Mouse (Mus musculus): Measurements from ENCODE around the gene Adam22. TPM values are rescaled to one million over a fixed set of nuclear protein-coding genes. Genes with fewer than 3 reads are reported as not detected.
A peak's percentile ranks its signal among the peaks of the same experiment; 100 is the strongest.
"Not testable (repeated sequence)": the region's sequence is repeated elsewhere in the genome, so short reads cannot be mapped to it uniquely, and the experiment has no call there.

Gene Adam22
- polyA plus RNA-seq, 1 experiment from 2014 or later = 47.2 TPM

DNA sequence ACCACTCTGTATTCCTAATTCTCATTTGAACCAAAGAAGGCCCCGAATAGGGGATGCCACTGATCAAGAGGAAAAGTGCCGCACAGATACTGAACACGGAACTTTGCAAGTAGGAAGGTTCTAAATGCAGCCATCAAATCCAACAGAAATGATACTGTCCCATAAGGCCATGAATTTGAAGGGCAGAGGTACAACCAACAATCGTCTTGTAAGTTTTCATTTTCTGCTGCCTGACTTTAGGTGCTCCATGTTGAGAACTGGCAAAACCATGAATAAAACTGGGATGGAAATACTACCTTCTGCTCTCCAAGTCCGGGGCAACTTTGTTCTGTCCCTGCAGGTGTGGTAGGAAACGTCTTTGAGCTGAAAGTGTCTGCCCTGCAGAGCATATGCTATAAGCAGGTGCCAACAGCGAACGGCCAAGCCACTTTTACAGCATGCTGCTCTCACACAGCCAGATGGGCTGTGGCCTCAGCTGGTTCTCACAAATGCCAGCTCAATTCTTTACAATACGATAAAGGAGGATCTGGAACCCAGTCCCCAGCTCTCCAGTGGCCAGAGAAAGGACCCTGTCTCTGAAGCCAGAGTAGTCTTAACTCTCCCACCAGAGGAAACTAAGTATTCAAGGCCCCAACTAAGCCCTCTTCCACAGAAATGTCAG is 293.9 kb downstream of the Adam22 start:
- 92% methylated on average over 9 of the region's 9 CpGs for WGBS
- no peak overlapping the region for H3K4me2 ChIP-seq
- no peaks in the 10 kb centered on the region for H3K27me3 ChIP-seq (replicated peaks)
- H3K4me3 ChIP-seq = no peak overlapping the region
- H3K27ac ChIP-seq = no peak overlapping the region
- H3K9me3 ChIP-seq = no peaks in the 10 kb centered on the region
- no peak for ATAC-seq (replicated peaks)
- H3K9ac ChIP-seq = no peak overlapping the region
- no peaks in the 10 kb centered on the region for H3K36me3 ChIP-seq (replicated peaks)
- no peaks in the 10 kb centered on the region for H3K4me1 ChIP-seq

DNA sequence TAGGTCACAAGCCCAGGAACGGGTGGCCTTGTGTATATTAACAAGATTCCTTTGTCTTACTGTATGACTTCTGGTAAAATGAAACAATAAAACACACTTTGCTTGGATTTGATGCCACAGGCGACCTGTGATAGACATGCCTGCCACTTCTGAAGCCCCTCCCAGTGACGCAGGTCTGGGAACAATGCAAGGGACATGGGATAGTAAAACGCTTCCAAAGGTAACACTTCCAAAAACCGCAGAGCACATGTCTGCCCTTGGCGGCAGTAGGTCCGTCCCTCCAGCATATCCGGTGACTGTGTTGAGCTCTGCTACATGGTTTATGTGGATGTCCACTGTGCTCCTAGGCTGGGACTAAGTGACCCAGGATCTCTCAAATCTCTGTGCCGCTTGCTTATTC is 294.6 kb downstream of the Adam22 start:
- no peaks in the 10 kb centered on the region for H3K9me3 ChIP-seq
- H3K4me3 ChIP-seq = no peak overlapping the region
- H3K36me3 ChIP-seq (replicated peaks) = no peaks in the 10 kb centered on the region
- 95% methylated on average over 9 of the region's 9 CpGs for WGBS
- no peaks in the 10 kb centered on the region for H3K4me1 ChIP-seq
- no peak for ATAC-seq (replicated peaks)
- no peak overlapping the region for H3K4me2 ChIP-seq
- no peaks in the 10 kb centered on the region for H3K27me3 ChIP-seq (replicated peaks)
- H3K27ac ChIP-seq = no peak overlapping the region
- no peak overlapping the region for H3K9ac ChIP-seq

DNA sequence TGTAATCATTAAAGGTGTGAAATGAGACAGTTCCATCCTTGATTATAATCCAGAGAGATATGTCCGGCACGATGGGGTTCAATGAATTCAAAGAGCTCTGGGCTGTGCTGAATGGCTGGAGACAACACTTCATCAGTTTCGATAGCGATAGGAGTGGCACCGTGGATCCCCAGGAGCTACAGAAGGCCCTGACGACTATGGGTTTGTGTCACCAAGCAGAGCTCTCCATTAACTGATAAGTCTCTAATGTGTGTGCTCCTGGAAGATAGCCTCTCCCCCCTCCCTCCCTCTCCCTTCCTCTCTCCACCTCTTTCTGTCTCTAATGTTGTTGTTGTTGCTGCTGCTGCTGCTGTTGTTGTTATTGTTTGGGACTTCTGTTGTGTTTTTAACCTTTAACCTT is 304.8 kb downstream of the Adam22 start:
- WGBS = 68% methylated on average over 6 of the region's 6 CpGs
- H3K9ac ChIP-seq = no peak overlapping the region
- no peak overlapping the region for H3K27ac ChIP-seq
- ATAC-seq (replicated peaks) = 0 out of 2 replicates have a peak, but pooled peaks have one; percentile 45
- no peak overlapping the region for H3K4me3 ChIP-seq
- H3K4me1 ChIP-seq = no peaks in the 10 kb centered on the region
- H3K36me3 ChIP-seq (replicated peaks) = peaks cover 20% of the 10 kb centered on the region; the same call in 1 of the 2 replicates
- no peaks in the 10 kb centered on the region for H3K9me3 ChIP-seq
- no peak overlapping the region for H3K4me2 ChIP-seq
- no peaks in the 10 kb centered on the region for H3K27me3 ChIP-seq (replicated peaks)

DNA sequence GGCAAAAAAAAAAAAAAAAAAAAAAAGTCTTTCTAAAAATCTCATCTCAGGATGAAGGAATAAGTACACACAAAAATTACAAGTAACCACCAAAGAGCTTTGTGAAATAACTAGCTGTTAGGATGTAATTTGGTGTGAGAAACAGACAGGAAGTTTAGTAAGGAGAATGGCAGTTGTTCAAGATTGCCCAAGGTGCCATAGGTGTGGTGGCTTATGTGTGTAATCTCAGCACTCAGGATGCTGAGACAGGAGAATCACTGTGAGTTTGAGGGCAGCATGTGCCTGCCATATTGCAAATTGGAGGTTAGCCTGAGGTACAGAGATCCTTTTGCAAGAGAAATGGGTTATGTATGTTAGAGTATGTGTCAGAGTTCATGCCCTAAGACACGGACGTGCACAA is 305.5 kb downstream of the Adam22 start:
- Histone ChIP-seq H3K4me2 (no peak overlapping the region), H3K27me3 (replicated peaks) (no peaks in the 10 kb centered on the region), H3K36me3 (replicated peaks) (peaks cover 20% of the 10 kb centered on the region; the same call in 1 of the 2 replicates), H3K27ac (no peak overlapping the region), H3K9me3 (no peaks in the 10 kb centered on the region), H3K9ac (no peak overlapping the region), H3K4me1 (peaks cover 5% of the 10 kb centered on the region), H3K4me3 (no peak overlapping the region)
- no peak for ATAC-seq (replicated peaks)
- 94% methylated on average over 2 of the region's 2 CpGs for WGBS

DNA sequence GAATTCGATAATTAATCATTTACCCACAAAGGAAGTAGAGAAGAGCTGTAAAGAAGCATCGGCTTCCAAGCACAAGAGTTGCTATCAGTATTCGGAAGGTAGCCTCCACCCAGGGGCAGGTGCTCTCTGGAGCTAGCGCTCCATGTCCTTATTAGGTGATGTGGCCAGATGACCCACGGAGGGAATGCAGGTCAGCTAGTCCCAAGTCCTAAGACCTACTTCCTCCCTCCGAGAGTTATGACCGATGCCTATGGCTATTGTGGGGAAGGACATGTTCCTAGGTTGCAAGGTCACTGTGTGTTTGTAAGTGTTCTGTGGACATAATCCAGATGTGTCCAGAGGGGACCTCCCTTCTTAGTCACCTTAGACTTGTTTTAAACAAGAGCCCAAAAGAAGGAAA is 309.9 kb downstream of the Adam22 start:
- Histone ChIP-seq H3K27me3 (replicated peaks) (no peaks in the 10 kb centered on the region), H3K27ac (no peak overlapping the region), H3K4me3 (no peak overlapping the region), H3K9me3 (no peaks in the 10 kb centered on the region), H3K4me1 (peaks cover 16% of the 10 kb centered on the region), H3K4me2 (0 out of 2 replicates have a peak overlapping the region, but pooled peaks have one; percentile 62), H3K9ac (no peak overlapping the region), H3K36me3 (replicated peaks) (peaks cover 9% of the 10 kb centered on the region; the same call in 1 of the 2 replicates)
- no peak for ATAC-seq (replicated peaks)
- 92% methylated on average over 7 of the region's 7 CpGs for WGBS

DNA sequence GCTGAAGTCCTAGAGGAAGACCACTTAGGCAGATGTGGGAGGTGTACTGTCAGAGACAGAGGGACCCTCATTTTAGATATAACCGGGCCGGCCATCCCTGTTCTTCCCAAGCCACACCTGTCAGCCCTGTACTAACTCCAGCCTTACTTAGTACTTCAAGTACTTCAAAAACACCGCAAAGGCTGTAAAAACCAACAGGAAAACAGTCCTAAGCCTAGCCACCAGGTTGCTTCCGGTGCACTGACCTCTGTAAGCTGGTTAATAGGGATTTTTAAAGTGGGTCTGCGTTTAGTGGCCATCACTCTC is 311.0 kb downstream of the Adam22 start:
- Histone ChIP-seq H3K9me3 (no peaks in the 10 kb centered on the region), H3K9ac (peak overlapping the region; percentile 88), H3K4me2 (peak overlapping the region; percentile 62), H3K4me1 (peaks cover 16% of the 10 kb centered on the region), H3K36me3 (replicated peaks) (peaks cover 9% of the 10 kb centered on the region; the same call in 1 of the 2 replicates), H3K27ac (no peak overlapping the region), H3K4me3 (peak overlapping the region; percentile 85), H3K27me3 (replicated peaks) (no peaks in the 10 kb centered on the region)
- WGBS = 69% methylated on average over 5 of the region's 5 CpGs
- peak; percentile 38 for ATAC-seq (replicated peaks)

DNA sequence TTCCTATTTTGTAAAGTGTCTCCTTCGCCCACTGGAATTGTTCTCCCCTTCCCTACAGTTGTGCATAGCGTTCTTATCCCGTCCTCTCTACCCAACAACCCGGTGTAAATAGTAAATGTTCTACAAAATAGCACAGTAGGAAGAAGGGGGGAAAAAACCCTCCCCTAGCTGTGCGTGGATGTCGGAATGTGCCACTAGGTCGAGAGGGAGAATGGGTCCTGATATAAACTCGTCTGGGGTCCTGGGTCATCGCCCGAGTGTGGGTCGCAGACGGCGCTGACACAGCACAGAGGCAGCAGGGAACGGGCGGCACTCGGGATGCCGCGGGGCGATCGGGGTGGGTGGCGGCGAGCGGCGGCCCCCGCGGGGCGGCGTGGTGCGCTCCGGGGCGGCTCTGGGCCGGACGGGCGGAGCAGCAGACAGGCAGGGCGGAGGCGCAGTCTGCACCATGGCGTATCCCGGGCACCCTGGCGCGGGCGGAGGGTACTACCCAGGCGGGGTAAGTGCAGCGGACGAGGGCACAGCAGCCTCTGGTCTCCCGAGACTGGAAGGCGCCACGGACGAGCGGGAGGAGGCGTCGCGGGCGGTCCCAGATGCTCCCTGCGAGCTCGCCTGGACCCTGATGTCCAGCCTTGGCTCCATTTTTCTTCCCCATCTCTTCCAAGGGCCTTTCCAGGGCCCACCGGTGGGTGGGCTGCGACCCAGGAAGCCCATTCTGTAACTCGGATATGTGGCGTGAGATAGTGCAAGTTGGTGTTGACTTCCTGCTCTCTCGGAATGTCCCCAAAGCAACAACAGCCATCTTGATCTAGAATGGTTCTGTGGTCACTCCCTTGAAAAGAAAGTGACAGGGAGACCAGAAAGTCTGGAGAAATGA is 311.6 kb downstream of the Adam22 start:
- peak overlapping the region; percentile 85 for H3K4me3 ChIP-seq
- peaks cover 9% of the 10 kb centered on the region; the same call in 1 of the 2 replicates for H3K36me3 ChIP-seq (replicated peaks)
- no peaks in the 10 kb centered on the region for H3K9me3 ChIP-seq
- peak overlapping the region; percentile 88 for H3K9ac ChIP-seq
- H3K4me1 ChIP-seq = peaks cover 16% of the 10 kb centered on the region
- WGBS = 1% methylated on average over 60 of the region's 60 CpGs
- ATAC-seq (replicated peaks) = peak; percentile 98
- peak overlapping the region; percentile 85 for H3K27ac ChIP-seq
- H3K4me2 ChIP-seq = peak overlapping the region; percentile 62
- no peaks in the 10 kb centered on the region for H3K27me3 ChIP-seq (replicated peaks)

DNA sequence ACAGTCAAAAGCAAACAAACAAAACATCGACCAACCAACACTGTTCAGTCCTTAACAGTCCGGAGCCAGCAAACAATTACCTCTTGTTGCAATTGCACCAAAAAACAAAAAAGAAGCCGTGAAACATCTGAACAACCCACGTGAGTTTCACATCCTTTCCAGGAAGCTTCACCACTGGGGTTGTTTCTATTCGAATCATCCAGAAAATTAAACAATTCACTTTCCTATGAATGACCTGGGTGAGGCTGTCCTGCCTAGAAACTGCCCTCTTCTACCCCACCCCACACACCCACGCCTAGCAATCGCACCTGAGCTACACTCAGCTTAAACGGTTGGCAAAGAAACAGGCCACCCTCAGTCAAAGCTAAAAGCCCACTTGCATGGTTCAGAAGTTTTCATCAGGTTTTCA is 312.2 kb downstream of the Adam22 start:
- 32% methylated on average over 8 of the region's 8 CpGs for WGBS
- H3K4me2 ChIP-seq = peak overlapping the region; percentile 62
- no peaks in the 10 kb centered on the region for H3K9me3 ChIP-seq
- no peaks in the 10 kb centered on the region for H3K27me3 ChIP-seq (replicated peaks)
- H3K9ac ChIP-seq = 0 out of 2 replicates have a peak overlapping the region, but pooled peaks have one; percentile 88
- peaks cover 5% of the 10 kb centered on the region; the same call in 1 of the 2 replicates for H3K36me3 ChIP-seq (replicated peaks)
- peak overlapping the region; percentile 85; the same call in 1 of the 2 replicates for H3K27ac ChIP-seq
- H3K4me1 ChIP-seq = peaks cover 16% of the 10 kb centered on the region
- peak; percentile 48 for ATAC-seq (replicated peaks)
- H3K4me3 ChIP-seq = peak overlapping the region; percentile 85

DNA sequence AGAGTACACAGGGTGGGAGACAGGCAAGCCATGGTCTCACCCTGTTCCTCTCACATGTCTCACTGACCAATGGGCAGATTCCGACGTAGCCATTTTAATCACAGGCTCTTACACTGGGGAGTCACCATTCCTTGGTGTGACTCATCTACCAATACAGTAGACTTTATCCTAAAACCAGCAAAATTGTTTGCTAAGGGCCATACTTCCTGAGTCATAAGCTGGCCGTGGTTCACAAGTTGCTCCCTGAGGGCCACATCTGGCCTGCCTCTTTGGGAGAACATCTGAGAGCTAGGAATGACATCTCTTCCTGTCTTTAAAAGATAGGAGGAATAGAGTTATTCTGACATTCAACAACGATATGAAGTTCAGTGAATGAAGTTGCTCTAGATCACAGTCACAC is 314.1 kb downstream of the Adam22 start:
- H3K36me3 ChIP-seq (replicated peaks) = no peaks in the 10 kb centered on the region
- 93% methylated on average over 4 of the region's 4 CpGs for WGBS
- H3K9me3 ChIP-seq = no peaks in the 10 kb centered on the region
- H3K4me1 ChIP-seq = peaks cover 16% of the 10 kb centered on the region
- H3K27me3 ChIP-seq (replicated peaks) = no peaks in the 10 kb centered on the region
- no peak for ATAC-seq (replicated peaks)
- no peak overlapping the region for H3K9ac ChIP-seq
- H3K4me2 ChIP-seq = no peak overlapping the region
- H3K4me3 ChIP-seq = no peak overlapping the region
- no peak overlapping the region for H3K27ac ChIP-seq

DNA sequence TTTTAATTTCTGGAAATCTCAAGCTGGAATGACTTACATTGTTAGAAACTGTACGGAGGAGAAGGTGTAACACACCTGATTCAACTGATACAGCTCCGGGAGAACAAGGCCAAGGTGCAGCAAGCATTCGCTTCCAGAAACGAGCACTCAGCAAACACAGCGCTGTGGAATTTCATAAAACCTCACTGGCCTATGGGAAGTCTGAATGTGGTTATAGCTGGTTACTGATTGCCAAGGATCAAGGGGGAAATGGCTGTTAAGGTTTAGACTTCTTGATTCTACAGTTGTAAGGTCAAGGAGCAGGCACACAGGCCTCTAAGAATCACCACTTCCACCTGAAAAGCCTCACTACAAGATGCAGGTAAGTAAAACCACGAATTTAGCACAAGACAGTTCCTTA is 322.1 kb downstream of the Adam22 start, which contains the start of gene Sri:
Sri (plus strand) TSS at position 224 of the 400 bp plus-strand sequence.
- Histone ChIP-seq H3K4me1 (no peaks in the 10 kb centered on the region), H3K27me3 (replicated peaks) (no peaks in the 10 kb centered on the region), H3K27ac (no peak within 1 kb of the TSS), H3K4me2 (no peak within 1 kb of the TSS), H3K36me3 (replicated peaks) (no peaks in the 10 kb centered on the region), H3K9ac (no peak within 1 kb of the TSS), H3K9me3 (no peaks in the 10 kb centered on the region), H3K4me3 (no peak within 1 kb of the TSS)
- ATAC-seq (replicated peaks) = no peak
- 87% methylated on average over 6 of the region's 6 CpGs for WGBS

DNA sequence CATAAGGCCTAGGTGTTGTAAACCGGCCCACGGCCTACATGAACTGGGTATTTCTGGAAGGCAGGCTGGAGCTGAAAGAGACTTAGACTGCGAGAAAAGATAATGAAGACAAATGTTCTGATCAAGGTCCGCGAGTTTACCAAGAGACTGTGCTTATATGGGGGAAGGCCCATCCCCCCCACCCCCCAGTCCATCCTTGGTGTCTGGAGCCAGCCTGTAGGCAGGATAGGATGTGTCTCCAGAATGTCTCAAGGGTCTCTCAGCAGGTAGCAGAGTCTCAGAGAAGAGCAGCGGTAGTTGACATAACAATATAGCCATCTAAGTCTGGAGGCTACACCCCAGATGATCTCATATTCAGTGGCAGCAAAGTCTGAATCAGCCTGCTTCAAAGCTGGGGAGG is 333.4 kb downstream of the Adam22 start:
- not testable (repeated sequence) for H3K4me1 ChIP-seq; H3K9me3 ChIP-seq; H3K4me2 ChIP-seq; H3K27me3 ChIP-seq (replicated peaks); H3K4me3 ChIP-seq; H3K9ac ChIP-seq; ATAC-seq (replicated peaks); H3K27ac ChIP-seq; H3K36me3 ChIP-seq (replicated peaks)
- 90% methylated on average over 6 of the region's 6 CpGs for WGBS

Data from midbrain, embryonic 15.5 days (tissue).